ENCODE assay signal across 8 mouse cellular contexts in the genomic region with DNA sequence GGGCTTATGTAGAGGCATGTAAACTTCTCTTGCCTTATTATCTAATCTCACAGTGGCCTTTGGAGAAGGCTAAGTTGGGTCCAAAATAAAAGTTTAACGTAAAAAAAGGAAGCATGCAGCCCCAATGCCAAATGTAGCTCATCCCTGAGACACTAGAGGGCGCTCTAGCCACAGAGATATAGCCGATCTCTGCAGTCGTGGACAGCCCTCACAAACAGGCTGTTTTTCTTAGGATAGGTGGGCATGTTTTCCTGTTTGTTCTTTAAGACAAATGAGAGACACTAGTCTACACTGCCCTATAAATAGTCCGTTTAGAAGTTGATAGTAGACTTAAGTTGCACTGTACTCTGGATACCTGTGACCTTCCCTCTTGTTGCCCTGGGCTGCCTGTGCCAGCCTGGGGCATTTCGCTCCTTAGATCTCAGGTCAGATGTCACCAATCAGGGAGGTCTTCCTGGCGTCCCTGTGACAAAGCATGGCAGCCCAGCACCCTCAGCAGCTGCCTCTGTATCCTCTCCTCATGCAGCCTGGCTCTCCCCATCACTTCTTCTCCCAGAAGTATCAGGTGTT. TPM values are rescaled to one million over a fixed set of nuclear protein-coding genes. Genes with fewer than 3 reads are reported as not detected.
A peak's percentile ranks its signal among the peaks of the same experiment; 100 is the strongest.
DNase-seq lines count a peak whose midpoint lies in the region; ATAC-seq and TF ChIP-seq lines count a peak whose summit lies in the region.

No protein-coding gene starts in this region.

- no peak overlapping the region for H3K4me2 ChIP-seq in lung, embryonic 14.5 days

- 14% methylated on average over 7 of the region's 7 CpGs for WGBS in lung, embryonic 14.5 days

- H3K27me3 ChIP-seq in E14TG2a.4 (ENCODE audit: insufficient read depth, low read length) = no peaks in the 10 kb centered on the region
- H3K27me3 ChIP-seq in lung, embryonic 14.5 days (ENCODE audit: insufficient read depth, low read length) = no peaks in the 10 kb centered on the region

- no peak overlapping the region for H3K27ac ChIP-seq in lung, embryonic 14.5 days (ENCODE audit: low read depth)

- intact Hi-C loops in heart, postnatal 14 days (cut with DNase I) = loop anchor here (5.0 to 10.0 kb wide), 2 partner anchors 684 to 1161 kb away; no protein-coding TSS in a partner anchor

- H3K36me3 ChIP-seq in E14TG2a.4 (ENCODE audit: insufficient read depth, low read length) = no peaks in the 10 kb centered on the region
- H3K36me3 ChIP-seq in lung, embryonic 14.5 days (ENCODE audit: insufficient read depth) = no peaks in the 10 kb centered on the region

- ATAC-seq in lung, embryonic 14.5 days (ENCODE audit: insufficient read depth) = peak; percentile 58; the same call in 1 of the 2 replicates

- no peak overlapping the region for H3K9ac ChIP-seq in lung, embryonic 14.5 days

- TF ChIP-seq CTCF in E14TG2a.4 (conservative IDR thresholded peaks at IDR 0.05; ENCODE audit: low read length) = peak; percentile 98
- TF ChIP-seq CTCF in lung, embryonic 14.5 days (IDR thresholded peaks at IDR 0.05; ENCODE audit: low read depth) = peak; percentile 85

- H3K9me3 ChIP-seq in E14TG2a.4 (ENCODE audit: low read length) = peaks cover 8% of the 10 kb centered on the region
- no peaks in the 10 kb centered on the region for H3K9me3 ChIP-seq in lung, embryonic 14.5 days (ENCODE audit: low read depth, low read length)

- H3K4me3 ChIP-seq in E14TG2a.4 (replicated peaks; ENCODE audit: low read length) = no peak overlapping the region
- no peak overlapping the region for H3K4me3 ChIP-seq in lung, embryonic 14.5 days (ENCODE audit: low read depth, low read length)

- DNase-seq in adrenal gland, postnatal 10 days = peak; percentile 83
- DNase-seq in embryo, embryonic 9.5 days (ENCODE audit: extremely low spot score) = peak; percentile 74
- peak; percentile 54 to 78 for DNase-seq in heart, postnatal 14 days
- peak; percentile 66 to 83 for DNase-seq in kidney, postnatal 36 days
- peak; percentile 89 for DNase-seq in lung, embryonic 14.5 days
- peak; percentile 52 for DNase-seq in ovary, postnatal 14 days (ENCODE audit: low spot score)
- peak; percentile 73 for DNase-seq in thymus, postnatal 14 days

- peaks cover 5% of the 10 kb centered on the region for H3K4me1 ChIP-seq in E14TG2a.4 (replicated peaks; ENCODE audit: low read depth, low read length)
- no peaks in the 10 kb centered on the region for H3K4me1 ChIP-seq in lung, embryonic 14.5 days (ENCODE audit: insufficient read depth)

RNA-seq across cellular contexts. Expression of a gene that starts 9.5 kb away (rescaled TPM):
- 100 to 1,000 TPM; 121 to 123 TPM for total RNA-seq in adrenal gland, postnatal 10 days (2021)
- 100 to 1,000 TPM; 103 to 116 TPM for total RNA-seq in heart, postnatal 14 days (2021)
- 20.1 and 20.7 TPM in 2 replicates for polyA plus RNA-seq in lung, embryonic 14.5 days (2014; fragmentation: Nextera tagmentation; extraction: Ambion mirVana)
